Mouse (Mus musculus) spleen, adult 2 months (tissue): ENCODE measurements at regions not wholly inside any gene's neighbourhood (a gene's known extent, or its start where the extent isn't known, plus 50 kb on each side); places are given as distances from the start of the nearest gene placed in this dataset.

Experiments
- CTCF ChIP-seq: fragments of 200-500 bp; IDR thresholded peaks from 2 replicates; pipeline ENCODE4 v1.5.1; 2011; ENCODE audit warnings: mild to moderate bottlenecking, inconsistent platforms; ENCODE audit not compliant: insufficient read depth, insufficient read length, insufficient replicate concordance; ENCODE audit errors: extremely low read depth
- POLR2A ChIP-seq: fragments of 200-500 bp; IDR thresholded peaks from 2 replicates; pipeline ENCODE4 v1.6.1; 2011; ENCODE audit warnings: low read depth, low read length, inconsistent platforms

GRCm38 (mm10) chr13:80971664-80972063, 88.5 kb downstream of the Arrdc3 start:
- TF ChIP-seq CTCF (no peak), POLR2A (no peak)
